In genomic region chr2:161266476-161266875, GRCm38 (mm10) we compare ENCODE assay signal across 18 mouse cellular contexts.
"Had no signal": no experiment of that assay in that cellular context is flagged by ENCODE, and none has a peak within 500 bp of the region (broad histone marks: within the 10 kb centered on the region; RNA-seq: fewer than 3 reads in every experiment).

No protein-coding gene starts in this region.

- H3K27ac ChIP-seq: kidney, embryonic 15.5 days; left cerebral cortex, adult 2 months; limb, embryonic 12.5 days; limb, embryonic 15.5 days; liver, embryonic 14.5 days; macrophage; midbrain, embryonic 13.5 days had no signal

- H3K4me2 ChIP-seq: kidney, embryonic 15.5 days; limb, embryonic 12.5 days; limb, embryonic 15.5 days; liver, embryonic 11.5 days; lung, embryonic 14.5 days; midbrain, embryonic 13.5 days had no signal

- H3K4me1 ChIP-seq: kidney, embryonic 15.5 days had no signal

- H3K9ac ChIP-seq: kidney, embryonic 15.5 days; limb, embryonic 12.5 days; limb, embryonic 15.5 days; liver, embryonic 14.5 days; liver, postnatal 0 days; lung, embryonic 14.5 days; midbrain, embryonic 13.5 days had no signal

- H3K9me3 ChIP-seq: kidney, embryonic 15.5 days; limb, embryonic 12.5 days; limb, embryonic 15.5 days; midbrain, embryonic 13.5 days had no signal

- H3K4me3 ChIP-seq: kidney, embryonic 15.5 days; left cerebral cortex, adult 2 months; limb, embryonic 12.5 days; limb, embryonic 15.5 days; midbrain, embryonic 13.5 days had no signal

- H3K27me3 ChIP-seq: kidney, embryonic 15.5 days; limb, embryonic 12.5 days; limb, embryonic 15.5 days; midbrain, embryonic 13.5 days had no signal

- DNase-seq: kidney, adult 8-10 months; kidney, postnatal 14 days; kidney, postnatal 4 days; layer of hippocampus, postnatal 36 days; liver, postnatal 0 days; lung, embryonic 14.5 days; right cerebral cortex, postnatal 25 days; thymus, adult 18-20 months; thymus, postnatal 36 days had no signal

- ATAC-seq: liver, postnatal 0 days; lung, postnatal 0 days; midbrain, embryonic 13.5 days had no signal

- H3K36me3 ChIP-seq: kidney, embryonic 15.5 days; limb, embryonic 12.5 days; limb, embryonic 15.5 days; midbrain, embryonic 13.5 days had no signal
